Mouse (Mus musculus) lung, postnatal 0 days (tissue): ENCODE measurements around the gene Rpl13a.

Experiments
- CTCF ChIP-seq: IDR thresholded peaks from 2 replicates; pipeline ENCODE4 v1.5.1; 2016; ENCODE audit warnings: antibody characterized with exemption, mild to moderate bottlenecking
- EP300 ChIP-seq: IDR thresholded peaks from 2 replicates; pipeline ENCODE4 v1.6.1; 2016; ENCODE audit warnings: antibody characterized with exemption, mild to moderate bottlenecking, control low read depth

DNA sequence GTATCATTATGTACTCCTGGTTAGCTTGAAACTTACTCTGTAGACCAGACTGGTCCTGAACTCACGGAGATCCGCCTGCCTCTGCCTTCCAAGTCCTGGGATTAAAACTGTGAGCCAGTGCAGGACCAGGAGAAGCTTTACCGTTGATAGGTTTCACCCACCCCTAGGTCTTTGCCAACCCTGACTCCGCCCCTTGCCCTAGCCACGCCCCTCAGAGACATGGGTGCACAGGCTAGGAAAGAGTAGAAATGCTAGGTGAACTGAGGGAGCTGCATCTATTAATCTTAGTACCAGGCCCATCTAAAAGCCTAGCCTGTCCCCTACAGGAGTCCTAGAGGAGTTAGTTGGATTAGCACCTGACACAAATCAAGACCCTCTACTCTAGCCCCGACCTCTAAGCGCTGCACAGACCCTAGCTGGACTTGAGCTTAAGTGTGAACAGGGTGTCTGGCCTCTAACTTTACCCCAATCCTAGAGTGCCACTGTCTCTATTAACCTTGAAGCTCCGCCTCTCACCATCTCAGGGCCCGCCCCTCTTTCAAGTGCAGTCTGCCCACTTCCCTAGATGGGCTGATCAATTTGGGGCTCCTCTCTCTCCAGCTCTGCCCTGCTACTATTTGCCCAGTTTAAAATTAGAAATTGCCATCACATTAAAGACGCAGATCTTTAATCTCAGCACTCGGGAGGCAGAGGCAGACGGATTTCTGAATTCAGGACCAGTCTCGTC lies 38.1 kb downstream of the Rpl13a start:
- TF ChIP-seq CTCF (no peak), EP300 (no peak)
